Mouse (Mus musculus) olfactory bulb, adult 2 months (tissue): ENCODE measurements around the gene Satb2.

ENCODE experiments used
- CTCF ChIP-seq: fragments of 200-500 bp; IDR thresholded peaks from 2 replicates; pipeline ENCODE4 v1.5.1; 2012; ENCODE audit warnings: low read depth, mild to moderate bottlenecking, low read length, moderate library complexity; ENCODE audit not compliant: insufficient read depth
- POLR2A ChIP-seq: fragments of 200-500 bp; IDR thresholded peaks from 2 replicates; pipeline ENCODE4 v1.6.1; 2012; ENCODE audit warnings: mild to moderate bottlenecking, low read depth, low read length, moderate library complexity; ENCODE audit not compliant: insufficient read depth

- TF ChIP-seq CTCF, result no peak
- no peak for TF ChIP-seq POLR2A
These were observed 7.7 kb downstream of the Satb2 start for GRCm38 (mm10) chr1:56970740-56971141.
